Mouse (Mus musculus) brown adipose tissue, adult 24 weeks (tissue): ENCODE measurements at regions not wholly inside any gene's neighbourhood (a gene's known extent, or its start where the extent isn't known, plus 50 kb on each side); places are given as distances from the start of the nearest gene placed in this dataset.
A peak's percentile ranks its signal among the peaks of the same experiment; 100 is the strongest.

Experiments used
- H3K27ac ChIP-seq: fragments of 200-500 bp; replicated peaks from 2 replicates; pipeline ENCODE4 v1.5.1; 2012; ENCODE audit warnings: low read depth, mild to moderate bottlenecking, low read length
- H3K4me1 ChIP-seq: fragments of 200-500 bp; 2 replicates; pipeline ENCODE4 v1.6.1; 2012; ENCODE audit warnings: low read length, mixed read lengths; ENCODE audit not compliant: control insufficient read depth, insufficient read depth, insufficient read length
- H3K4me3 ChIP-seq: fragments of 200-500 bp; 2 replicates; pipeline ENCODE4 v1.5.1; 2012; ENCODE audit warnings: low read depth, mild to moderate bottlenecking, low read length, moderate library complexity; ENCODE audit not compliant: insufficient read depth

- Histone ChIP-seq H3K27ac (no peak overlapping the region), H3K4me3 (no peak overlapping the region), H3K4me1 (no peaks in the 10 kb centered on the region)
Measured at GRCm38 (mm10) chr1:151263372-151263771, 53.4 kb downstream of the Gm47996 start.

GRCm38 (mm10) chr1:151263830-151264229 is 53.9 kb downstream of the Gm47996 start:
- H3K4me1 ChIP-seq, result no peaks in the 10 kb centered on the region
- no peak overlapping the region for H3K27ac ChIP-seq
- H3K4me3 ChIP-seq, result no peak overlapping the region

GRCm38 (mm10) chr1:151264789-151265188 is 54.9 kb downstream of the Gm47996 start:
- Histone ChIP-seq H3K4me1 (no peaks in the 10 kb centered on the region), H3K27ac (no peak overlapping the region), H3K4me3 (no peak overlapping the region)

GRCm38 (mm10) chr1:151265590-151265989 is 55.7 kb downstream of the Gm47996 start:
- peaks cover under 1% of the 10 kb centered on the region; the same call in 1 of the 2 replicates for H3K4me1 ChIP-seq
- no peak overlapping the region for H3K27ac ChIP-seq
- no peak overlapping the region for H3K4me3 ChIP-seq

- Histone ChIP-seq H3K4me1 (peaks cover 4% of the 10 kb centered on the region; the same call in 1 of the 2 replicates), H3K4me3 (no peak overlapping the region), H3K27ac (no peak overlapping the region)
Measured at GRCm38 (mm10) chr1:151266703-151267102, 56.8 kb downstream of the Gm47996 start.

- Histone ChIP-seq H3K27ac (peak overlapping the region; percentile 44; the same call in 1 of the 2 replicates), H3K4me1 (peaks cover 5% of the 10 kb centered on the region; the same call in 1 of the 2 replicates), H3K4me3 (peak overlapping the region; percentile 34; the same call in 1 of the 2 replicates)
Measured at GRCm38 (mm10) chr1:151270691-151271090, 60.8 kb downstream of the Gm47996 start.

- Histone ChIP-seq H3K4me3 (no peak overlapping the region), H3K4me1 (peaks cover 5% of the 10 kb centered on the region; the same call in 1 of the 2 replicates), H3K27ac (no peak overlapping the region)
Measured at GRCm38 (mm10) chr1:151274306-151274705, 64.4 kb downstream of the Gm47996 start.

GRCm38 (mm10) chr1:151275581-151275980 is 65.7 kb downstream of the Gm47996 start:
- H3K27ac ChIP-seq, result no peak overlapping the region
- no peak overlapping the region for H3K4me3 ChIP-seq
- peaks cover 4% of the 10 kb centered on the region; the same call in 1 of the 2 replicates for H3K4me1 ChIP-seq

- Histone ChIP-seq H3K4me1 (no peaks in the 10 kb centered on the region), H3K27ac (no peak overlapping the region), H3K4me3 (no peak overlapping the region)
Measured at GRCm38 (mm10) chr1:151279955-151280354, 64.3 kb upstream of the Ivns1abp start.

- Histone ChIP-seq H3K4me3 (no peak overlapping the region), H3K4me1 (no peaks in the 10 kb centered on the region), H3K27ac (no peak overlapping the region)
Measured at GRCm38 (mm10) chr1:151285045-151285444, 59.2 kb upstream of the Ivns1abp start.

- peak overlapping the region; percentile 25; the same call in 1 of the 2 replicates for H3K27ac ChIP-seq
Measured at GRCm38 (mm10) chr1:151287451-151287850, 56.8 kb upstream of the Ivns1abp start.

GRCm38 (mm10) chr1:151289061-151289460 is 55.2 kb upstream of the Ivns1abp start:
- no peaks in the 10 kb centered on the region for H3K4me1 ChIP-seq
- H3K4me3 ChIP-seq, result no peak overlapping the region
- H3K27ac ChIP-seq, result no peak overlapping the region

More at GRCm38 (mm10) chr1:151287451-151287850, 56.8 kb upstream of the Ivns1abp start:
- peak overlapping the region; percentile 21; the same call in 1 of the 2 replicates for H3K4me3 ChIP-seq
- no peaks in the 10 kb centered on the region for H3K4me1 ChIP-seq

GRCm38 (mm10) chr1:151289493-151290258 is 54.6 kb upstream of the Ivns1abp start:
- Histone ChIP-seq H3K27ac (no peak overlapping the region), H3K4me1 (no peaks in the 10 kb centered on the region), H3K4me3 (no peak overlapping the region)

- no peaks in the 10 kb centered on the region for H3K4me1 ChIP-seq
- no peak overlapping the region for H3K27ac ChIP-seq
- H3K4me3 ChIP-seq, result no peak overlapping the region
Measured at GRCm38 (mm10) chr1:151293311-151294050, 50.8 kb upstream of the Ivns1abp start.
